Mouse (Mus musculus) kidney, embryonic 15.5 days (tissue): ENCODE measurements around the gene Nkap. TPM values are rescaled to one million over a fixed set of nuclear protein-coding genes. Genes with fewer than 3 reads are reported as not detected.
"Not testable (repeated sequence)": the region's sequence is repeated elsewhere in the genome, so short reads cannot be mapped to it uniquely, and the experiment has no call there.

Experiments used
- ATAC-seq: fragments of 200-750 bp; cut with Nextera tagmentation; replicated peaks from 2 replicates; pipeline ENCODE4 v1.8.0; 2017; ENCODE audit warnings: moderate TSS enrichment; ENCODE audit not compliant: low FRiP score
- H3K27ac ChIP-seq: fragments of 300-500 bp; sonication (generic); 2 replicates; pipeline ENCODE4 v1.5.1; 2015; ENCODE audit warnings: mild to moderate bottlenecking, inconsistent platforms
- H3K27me3 ChIP-seq: fragments of 300-500 bp; sonication (generic); 2 replicates; pipeline ENCODE4 v1.6.1; 2015; ENCODE audit warnings: inconsistent platforms
- H3K36me3 ChIP-seq: fragments of 300-500 bp; sonication (generic); 2 replicates; pipeline ENCODE4 v1.6.1; 2015; ENCODE audit warnings: inconsistent platforms
- H3K4me1 ChIP-seq: fragments of 300-500 bp; sonication (generic); 2 replicates; pipeline ENCODE4 v1.6.1; 2015; ENCODE audit warnings: inconsistent platforms
- H3K4me2 ChIP-seq: fragments of 300-500 bp; sonication (generic); 2 replicates; pipeline ENCODE4 v1.6.1; 2015; ENCODE audit warnings: moderate library complexity, mild to moderate bottlenecking, inconsistent platforms
- H3K4me3 ChIP-seq: fragments of 300-500 bp; sonication (generic); replicated peaks from 2 replicates; pipeline ENCODE4 v1.5.1; 2015; ENCODE audit warnings: mild to moderate bottlenecking, inconsistent platforms
- H3K9ac ChIP-seq: fragments of 300-500 bp; sonication (generic); 2 replicates; pipeline ENCODE4 v1.6.1; 2015; ENCODE audit warnings: mild to moderate bottlenecking, inconsistent platforms
- H3K9me3 ChIP-seq: fragments of 300-500 bp; sonication (generic); replicated peaks from 2 replicates; pipeline ENCODE4 v1.6.1; 2016; ENCODE audit warnings: inconsistent platforms
- WGBS: fragments of 180-500 bp; shearing (Covaris S2); methylation state at CpG from one replicate; pipeline ENCODE4 v1.1.7; 2015; ENCODE audit warnings: mixed read lengths; 5-methylcytosine and 5-hydroxymethylcytosine counted together
- polyA plus RNA-seq: library from polyadenylated mRNA; unstranded; fragments of >200 nt; fragmentation: Nextera tagmentation; extraction: Ambion mirVana; gene quantifications from 2 replicates; pipeline ENCODE4 v1.2.1, GENCODE M21; 2015

The Nkap gene
- 16.0 and 17.5 TPM in 2 replicates for polyA plus RNA-seq

DNA sequence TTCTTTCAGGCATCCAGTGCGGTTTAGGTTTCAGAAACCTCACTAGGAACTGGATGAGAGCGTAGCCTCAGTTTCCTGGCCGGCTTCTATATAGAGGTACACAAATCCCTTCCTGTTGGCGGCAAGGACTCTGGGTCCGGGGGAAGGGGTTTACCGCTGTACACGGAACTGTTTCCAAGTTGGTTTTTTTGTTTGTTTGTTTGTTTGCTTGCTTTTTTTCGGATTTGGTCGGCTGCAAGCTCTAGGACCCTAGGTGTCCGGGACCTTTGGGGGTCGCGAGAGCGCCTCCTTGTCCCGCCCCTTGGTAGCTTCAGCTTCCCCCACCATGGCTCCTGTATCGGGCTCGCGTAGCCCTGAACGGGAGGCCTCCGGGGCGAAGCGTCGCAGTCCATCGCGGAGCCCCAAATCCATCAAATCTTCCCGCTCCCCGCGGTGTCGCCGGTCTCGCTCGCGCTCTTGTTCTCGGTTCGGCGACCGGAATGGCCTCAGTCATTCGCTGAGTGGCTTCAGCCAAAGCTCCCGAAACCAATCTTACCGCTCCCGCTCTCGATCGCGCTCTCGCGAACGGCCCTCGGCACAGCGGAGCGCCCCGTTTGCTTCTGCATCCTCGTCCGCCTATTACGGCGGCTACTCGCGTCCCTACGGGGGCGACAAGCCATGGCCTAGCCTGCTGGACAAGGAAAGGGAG, at the start of gene Nkap:
Gene Nkap (plus strand): TSS at position 125 of the 688 bp plus-strand sequence.
- WGBS, result 13% methylated on average over 58 of the region's 58 CpGs

DNA sequence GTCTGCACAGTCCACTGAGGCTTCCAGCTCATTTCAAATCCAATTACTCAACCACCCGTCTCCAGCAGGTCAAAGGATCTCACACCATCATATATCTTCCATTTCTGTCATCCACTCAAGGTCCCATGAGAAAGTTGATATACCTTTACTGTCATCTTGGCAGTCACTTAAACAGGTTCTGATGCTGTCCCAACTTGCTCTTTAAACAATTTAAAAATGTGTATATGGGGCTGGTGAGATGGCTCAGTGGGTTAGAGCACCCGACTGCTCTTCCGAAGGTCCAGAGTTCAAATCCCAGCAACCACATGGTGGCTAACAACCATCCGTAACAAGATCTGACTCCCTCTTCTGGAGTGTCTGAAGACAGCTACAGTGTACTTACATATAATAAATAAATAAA, 46.2 kb upstream of the Nkap start:
- Histone ChIP-seq H3K36me3 (peaks cover 21% of the 10 kb centered on the region), H3K27ac (0 out of 2 replicates have a peak overlapping the region, but pooled peaks have one; percentile 32)
- 56% methylated on average over 4 of the region's 4 CpGs for WGBS
- H3K4me3 ChIP-seq, H3K4me2 ChIP-seq, H3K27me3 ChIP-seq, ATAC-seq, H3K4me1 ChIP-seq, H3K9me3 ChIP-seq, H3K9ac ChIP-seq: not testable (repeated sequence)

More for the DNA sequence above, at the start of gene Nkap:
- peak; percentile 85 for ATAC-seq
- H3K4me3 ChIP-seq, result peak within 1 kb of the TSS; percentile 58
- H3K36me3 ChIP-seq, result peaks cover 2% of the 10 kb centered on the region; the same call in 1 of the 2 replicates
- no peaks in the 10 kb centered on the region for H3K9me3 ChIP-seq
- peak within 1 kb of the TSS; percentile 73 for H3K27ac ChIP-seq
- H3K9ac ChIP-seq, result peak within 1 kb of the TSS; percentile 67
- peak within 1 kb of the TSS; percentile 57 for H3K4me2 ChIP-seq
- H3K27me3 ChIP-seq, result no peaks in the 10 kb centered on the region
- H3K4me1 ChIP-seq, result peaks cover 8% of the 10 kb centered on the region; the same call in 1 of the 2 replicates

DNA sequence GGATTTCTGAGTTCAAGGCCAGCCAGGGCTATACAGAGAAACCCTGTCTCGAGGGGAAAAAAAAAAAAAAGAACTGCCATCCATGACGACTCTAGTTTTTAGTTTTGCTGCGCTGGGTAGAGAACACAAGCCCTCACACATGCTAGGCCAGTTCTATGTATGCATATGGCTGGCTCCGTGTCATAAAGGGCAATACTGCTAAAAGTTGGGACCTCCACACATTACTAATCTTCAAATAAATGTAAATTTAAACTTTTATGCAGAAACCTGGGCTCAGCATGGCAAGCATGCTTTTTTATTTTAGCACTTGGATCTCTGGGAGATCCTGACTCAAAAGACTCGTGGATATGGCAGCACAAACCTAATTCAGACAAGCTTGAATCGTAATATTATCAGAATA, 45.4 kb upstream of the Nkap start:
- H3K27me3 ChIP-seq, result no peaks in the 10 kb centered on the region
- H3K4me1 ChIP-seq, result no peaks in the 10 kb centered on the region
- no peak overlapping the region for H3K4me3 ChIP-seq
- no peaks in the 10 kb centered on the region for H3K9me3 ChIP-seq
- no peak for ATAC-seq
- H3K4me2 ChIP-seq, result no peak overlapping the region
- no peak overlapping the region for H3K9ac ChIP-seq
- WGBS, result 61% methylated on average over 6 of the region's 6 CpGs
- peaks cover 21% of the 10 kb centered on the region for H3K36me3 ChIP-seq
- no peak overlapping the region for H3K27ac ChIP-seq

DNA sequence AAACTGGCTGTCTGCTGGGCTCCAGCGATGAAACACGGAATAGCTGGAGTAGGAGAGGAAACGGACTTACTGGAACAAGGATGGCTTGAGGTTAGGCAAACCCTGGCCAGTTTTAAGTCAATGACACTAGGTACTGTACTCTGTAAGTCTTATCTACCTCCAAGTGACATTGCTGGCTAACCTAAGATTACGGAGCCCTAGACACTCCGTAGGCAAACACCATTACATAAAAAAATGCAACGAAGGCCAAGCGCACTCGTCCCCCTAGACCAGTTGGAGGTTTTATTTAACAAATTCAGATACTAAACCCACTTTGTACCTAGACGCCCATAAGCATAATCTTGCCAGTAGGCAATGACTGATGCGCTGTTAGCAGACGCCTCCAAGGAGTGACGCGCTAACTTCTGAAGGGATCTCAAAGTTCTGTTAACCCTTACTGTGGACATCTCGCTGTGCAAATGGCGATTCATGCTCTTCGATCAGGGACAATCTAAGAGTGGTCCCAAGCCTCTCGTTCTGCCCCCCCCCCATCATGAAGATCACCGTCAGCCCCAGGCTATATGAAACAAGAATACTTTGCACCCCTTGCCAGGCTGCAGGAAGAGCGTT, 42.2 kb upstream of the Nkap start:
- H3K4me2 ChIP-seq, result peak overlapping the region; percentile 66
- 19% methylated on average over 19 of the region's 19 CpGs for WGBS
- ATAC-seq, result peak; percentile 2; the same call in 1 of the 2 replicates
- no peaks in the 10 kb centered on the region for H3K9me3 ChIP-seq
- H3K9ac ChIP-seq, result peak overlapping the region; percentile 75
- no peaks in the 10 kb centered on the region for H3K27me3 ChIP-seq
- H3K27ac ChIP-seq, result peak overlapping the region; percentile 96
- H3K4me3 ChIP-seq, result peak overlapping the region; percentile 60
- H3K4me1 ChIP-seq, result no peaks in the 10 kb centered on the region
- peaks cover 21% of the 10 kb centered on the region for H3K36me3 ChIP-seq

DNA sequence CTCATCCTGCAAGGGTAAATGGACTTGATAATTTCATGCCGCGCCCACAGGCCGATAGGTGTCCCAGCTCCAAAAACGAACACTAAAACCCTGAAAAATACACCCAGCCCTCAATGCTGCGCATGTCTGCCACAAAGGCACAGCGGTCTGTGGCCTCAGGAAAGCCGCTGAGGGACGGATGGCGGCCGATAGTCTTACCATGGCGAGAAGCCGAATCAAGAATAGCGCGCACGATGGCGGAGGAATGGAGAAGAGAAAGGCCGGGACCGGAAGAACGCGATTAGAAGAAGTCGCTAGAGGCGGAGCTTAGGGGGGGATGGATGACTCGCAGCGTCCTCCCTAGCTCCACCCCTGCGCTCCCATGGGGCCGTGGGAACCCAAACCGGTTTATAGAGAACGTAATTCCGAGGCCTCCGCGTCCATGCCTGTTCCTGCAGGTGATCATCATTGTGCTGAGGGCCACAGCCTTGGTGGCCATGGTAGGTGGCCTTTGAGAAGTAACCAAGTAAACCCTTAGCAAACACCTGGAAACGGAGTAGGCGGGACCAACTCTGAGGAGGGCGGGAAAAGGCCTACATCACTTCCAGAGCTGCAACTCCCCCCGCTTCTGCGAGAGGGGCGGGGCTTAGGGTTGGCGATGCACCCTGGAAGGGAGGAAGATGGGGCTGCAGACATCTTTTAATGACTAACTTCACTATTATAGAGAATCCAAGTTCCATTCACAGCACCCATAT, 41.5 kb upstream of the Nkap start, which contains the start of gene Rpl39:
Gene Rpl39 (minus strand): TSS at position 476 of the 734 bp plus-strand sequence.
- Histone ChIP-seq H3K9me3 (no peaks in the 10 kb centered on the region), H3K27me3 (no peaks in the 10 kb centered on the region), H3K36me3 (peaks cover 21% of the 10 kb centered on the region), H3K9ac (peak within 1 kb of the TSS; percentile 75), H3K4me2 (peak within 1 kb of the TSS; percentile 66), H3K4me3 (peak within 1 kb of the TSS; percentile 60), H3K27ac (peak within 1 kb of the TSS; percentile 96), H3K4me1 (no peaks in the 10 kb centered on the region)
- peak; percentile 96 for ATAC-seq
- 19% methylated on average over 38 of the region's 38 CpGs for WGBS

DNA sequence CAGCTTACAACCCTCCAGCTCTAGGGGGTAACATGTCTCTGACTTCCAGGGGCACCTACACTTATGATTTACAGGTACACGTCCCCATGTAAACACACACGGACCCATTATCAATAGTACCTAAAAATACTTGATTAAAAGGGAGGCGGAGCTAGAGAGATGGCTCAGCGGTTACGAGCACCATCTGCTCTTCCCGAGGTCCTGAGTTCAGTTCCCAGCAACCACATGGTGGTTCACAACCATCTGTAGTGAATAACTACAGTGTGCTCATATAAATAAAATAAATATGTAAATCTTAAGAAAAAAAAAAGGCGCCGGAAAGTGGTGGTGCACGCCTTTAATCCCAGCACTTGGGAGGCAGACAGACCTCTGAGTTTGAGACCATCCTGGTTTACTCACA, 40.9 kb upstream of the Nkap start:
- ATAC-seq, result no peak
- Histone ChIP-seq H3K4me1 (no peaks in the 10 kb centered on the region), H3K9me3 (no peaks in the 10 kb centered on the region), H3K27me3 (no peaks in the 10 kb centered on the region), H3K4me2 (peak overlapping the region; percentile 55), H3K36me3 (peaks cover 21% of the 10 kb centered on the region), H3K4me3 (peak overlapping the region; percentile 60), H3K9ac (no peak overlapping the region), H3K27ac (peak overlapping the region; percentile 96)
- WGBS, result 26% methylated on average over 9 of the region's 9 CpGs

DNA sequence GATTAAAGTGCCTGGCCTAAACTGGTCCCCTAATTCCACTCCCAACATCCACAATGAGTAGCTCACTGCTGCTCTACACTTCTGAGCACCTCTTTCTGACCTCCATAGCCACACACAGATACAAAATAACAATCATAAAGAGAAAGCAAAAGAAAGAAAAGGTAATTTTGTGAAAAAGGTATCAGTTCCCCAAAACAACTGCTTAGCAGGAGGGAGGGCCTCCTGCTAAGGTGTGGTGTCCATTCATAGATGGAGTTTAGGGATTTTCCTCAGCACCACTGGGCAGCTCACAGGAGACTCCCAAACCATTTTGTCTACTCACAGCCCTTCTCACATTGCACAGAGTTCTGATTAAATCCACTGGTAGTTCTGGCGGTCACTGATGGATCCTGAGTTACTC, 37.8 kb upstream of the Nkap start:
- Histone ChIP-seq H3K4me3 (no peak overlapping the region), H3K36me3 (peaks cover 14% of the 10 kb centered on the region; the same call in 1 of the 2 replicates), H3K9me3 (no peaks in the 10 kb centered on the region), H3K4me2 (no peak overlapping the region), H3K27me3 (no peaks in the 10 kb centered on the region), H3K9ac (no peak overlapping the region), H3K27ac (no peak overlapping the region), H3K4me1 (no peaks in the 10 kb centered on the region)
- no peak for ATAC-seq
- WGBS, result 86% methylated on average over 1 of the region's 1 CpGs

DNA sequence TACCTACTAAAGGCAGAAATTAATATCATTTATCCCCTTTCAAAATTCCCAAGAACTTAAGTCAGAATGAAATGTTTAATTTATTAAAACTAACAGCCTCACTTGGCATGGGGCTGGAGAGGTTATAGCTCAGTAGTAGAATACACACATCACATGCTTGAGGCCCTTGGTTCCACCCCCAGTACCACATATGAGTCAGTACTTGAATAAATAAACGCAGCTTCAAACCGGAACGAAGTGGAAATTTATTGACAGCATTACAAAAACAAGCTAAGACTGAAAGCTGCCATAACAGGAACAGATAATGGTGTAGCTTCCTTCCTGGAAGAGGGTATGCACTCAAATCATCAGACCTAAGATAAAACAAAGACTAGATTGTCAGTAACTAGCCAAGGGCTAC, 35.1 kb upstream of the Nkap start:
- no peak for ATAC-seq
- peaks cover 27% of the 10 kb centered on the region for H3K36me3 ChIP-seq
- H3K4me2 ChIP-seq, result no peak overlapping the region
- H3K4me1 ChIP-seq, result no peaks in the 10 kb centered on the region
- no peaks in the 10 kb centered on the region for H3K9me3 ChIP-seq
- H3K27ac ChIP-seq, result no peak overlapping the region
- no peak overlapping the region for H3K4me3 ChIP-seq
- no peaks in the 10 kb centered on the region for H3K27me3 ChIP-seq
- H3K9ac ChIP-seq, result no peak overlapping the region
- WGBS, result 75% methylated on average over 3 of the region's 3 CpGs

DNA sequence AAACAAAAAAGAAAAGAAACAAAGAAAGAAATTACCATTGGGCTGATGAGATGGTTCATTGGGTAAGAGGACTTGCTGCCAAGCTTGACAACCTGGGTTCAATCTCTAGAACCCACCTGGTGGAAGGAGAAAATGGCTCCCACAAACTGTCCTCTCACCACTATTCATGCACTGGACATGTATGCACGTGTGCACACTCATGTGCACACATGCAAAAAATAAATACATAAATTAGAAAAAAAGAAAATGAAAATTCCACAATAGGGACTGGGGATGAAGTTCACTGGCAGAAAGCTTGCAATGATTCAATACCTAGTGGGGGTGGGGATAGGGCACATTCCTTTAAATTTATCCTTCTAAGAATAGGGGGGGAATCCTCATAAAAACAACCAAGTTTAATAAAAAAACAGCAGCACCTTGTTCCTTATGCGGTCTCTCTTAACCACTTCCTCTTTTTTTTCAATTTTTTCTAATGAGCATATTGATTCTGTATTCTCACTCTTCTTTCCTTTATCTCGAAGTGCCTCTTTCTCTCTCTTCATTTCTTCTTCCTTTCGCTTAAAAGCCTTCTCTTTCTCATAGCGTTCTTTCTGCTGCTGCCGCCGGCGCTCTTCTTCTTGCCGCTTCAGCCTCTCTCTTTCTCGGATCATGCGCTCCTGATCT, 31.4 kb upstream of the Nkap start:
- no peak overlapping the region for H3K27ac ChIP-seq
- H3K27me3 ChIP-seq, result no peaks in the 10 kb centered on the region
- H3K36me3 ChIP-seq, result peaks cover 53% of the 10 kb centered on the region
- no peaks in the 10 kb centered on the region for H3K4me1 ChIP-seq
- H3K4me2 ChIP-seq, result no peak overlapping the region
- H3K9ac ChIP-seq, result no peak overlapping the region
- ATAC-seq, result no peak
- H3K9me3 ChIP-seq, result no peaks in the 10 kb centered on the region
- WGBS, result 90% methylated on average over 11 of the region's 11 CpGs
- H3K4me3 ChIP-seq, result no peak overlapping the region

DNA sequence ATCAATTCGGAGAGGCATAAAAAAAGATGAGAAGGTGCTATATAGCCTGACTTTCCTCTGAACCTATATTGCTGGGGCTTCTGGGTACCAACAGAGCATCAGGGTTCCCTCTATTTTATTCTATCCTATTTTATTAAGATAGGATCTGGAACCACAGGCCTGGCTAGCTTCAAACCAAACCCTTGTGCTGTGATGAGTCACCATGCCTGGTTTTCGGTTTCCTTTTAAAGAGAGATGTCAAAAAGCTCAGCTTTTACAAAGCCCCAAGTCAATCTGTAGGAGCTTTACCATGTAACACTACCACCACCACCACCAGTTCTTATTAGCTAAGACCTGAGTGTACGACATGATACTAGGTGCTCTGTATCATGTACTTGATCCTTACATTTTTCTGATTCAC, 27.9 kb upstream of the Nkap start:
- Histone ChIP-seq H3K4me3 (no peak overlapping the region), H3K9me3 (no peaks in the 10 kb centered on the region), H3K27ac (no peak overlapping the region), H3K9ac (no peak overlapping the region), H3K36me3 (peaks cover 47% of the 10 kb centered on the region), H3K4me2 (no peak overlapping the region), H3K27me3 (no peaks in the 10 kb centered on the region), H3K4me1 (no peaks in the 10 kb centered on the region)
- 97% methylated on average over 3 of the region's 3 CpGs for WGBS
- ATAC-seq, result no peak

DNA sequence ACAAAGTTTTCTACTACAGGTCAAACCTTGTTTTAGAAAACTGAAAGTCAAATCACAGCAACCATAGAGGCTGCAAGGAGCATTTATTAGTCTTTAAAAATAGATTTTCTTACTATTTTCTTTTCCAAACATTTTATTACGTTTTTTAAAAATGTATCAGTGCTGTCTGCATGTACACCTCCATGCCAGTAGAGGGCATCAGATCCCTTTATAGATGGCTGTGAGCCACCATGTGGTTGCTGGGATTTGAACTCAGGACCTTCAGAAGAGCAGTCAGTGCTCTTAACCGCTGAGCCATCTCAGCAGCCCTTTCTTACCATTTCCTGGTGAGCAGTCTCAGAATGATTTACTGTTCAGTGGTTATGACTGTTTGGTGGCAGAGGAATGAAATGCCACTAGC, 22.8 kb upstream of the Nkap start:
- no peaks in the 10 kb centered on the region for H3K9me3 ChIP-seq
- no peak overlapping the region for H3K4me2 ChIP-seq
- H3K27me3 ChIP-seq, result no peaks in the 10 kb centered on the region
- 72% methylated on average over 2 of the region's 2 CpGs for WGBS
- peaks cover 28% of the 10 kb centered on the region for H3K36me3 ChIP-seq
- no peak overlapping the region for H3K27ac ChIP-seq
- 0 out of 2 replicates have a peak, but pooled peaks cover 2% of the 10 kb centered on the region for H3K4me1 ChIP-seq
- no peak overlapping the region for H3K9ac ChIP-seq
- ATAC-seq, result no peak
- H3K4me3 ChIP-seq, result no peak overlapping the region
